Mouse (Mus musculus): Measurements from ENCODE around the gene Cpsf4. TPM values are rescaled to one million over a fixed set of nuclear protein-coding genes. Genes with fewer than 3 reads are reported as not detected.
"Not testable (repeated sequence)": the region's sequence is repeated elsewhere in the genome, so short reads cannot be mapped to it uniquely, and the experiment has no call there.

The Cpsf4 gene
- total RNA-seq, 1 experiment from 2014 or later: 24.9 TPM

GRCm38 (mm10) chr5:145214679-145215078 is 47.7 kb downstream of the Cpsf4 start:
- no peak for ATAC-seq (replicated peaks; ENCODE audit: insufficient number of reproducible peaks, low FRiP score, low TSS enrichment, poor library complexity, severe bottlenecking)

DNA sequence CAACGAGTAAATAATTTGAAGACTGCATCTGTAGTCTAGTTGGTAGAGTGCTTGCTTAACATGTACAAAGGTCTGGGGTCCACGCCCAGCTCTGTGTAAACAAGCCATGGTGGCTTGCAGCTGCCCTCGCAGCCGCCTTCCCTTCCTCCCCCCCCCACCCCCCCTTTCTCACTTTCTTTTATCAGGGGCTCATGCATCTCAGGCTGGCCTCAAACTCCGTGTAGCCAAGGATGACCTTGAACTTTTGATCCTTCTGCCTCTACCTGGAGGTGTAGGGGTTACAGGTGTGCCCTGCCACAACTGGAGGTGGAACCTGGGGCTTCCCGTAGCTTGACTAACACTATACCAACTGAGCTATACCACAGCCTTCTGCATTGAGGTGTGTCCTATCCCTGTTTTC is 50.7 kb downstream of the Cpsf4 start:
- no peak for ATAC-seq (replicated peaks; ENCODE audit: insufficient number of reproducible peaks, low FRiP score, low TSS enrichment, poor library complexity, severe bottlenecking)

- no peak for ATAC-seq (replicated peaks; ENCODE audit: insufficient number of reproducible peaks, low FRiP score, low TSS enrichment, poor library complexity, severe bottlenecking)
Observed at GRCm38 (mm10) chr5:145218206-145218605, 51.2 kb downstream of the Cpsf4 start.

- ATAC-seq (replicated peaks; ENCODE audit: insufficient number of reproducible peaks, low FRiP score, low TSS enrichment, poor library complexity, severe bottlenecking): no peak
Observed at GRCm38 (mm10) chr5:145218671-145219070, 51.7 kb downstream of the Cpsf4 start.

DNA sequence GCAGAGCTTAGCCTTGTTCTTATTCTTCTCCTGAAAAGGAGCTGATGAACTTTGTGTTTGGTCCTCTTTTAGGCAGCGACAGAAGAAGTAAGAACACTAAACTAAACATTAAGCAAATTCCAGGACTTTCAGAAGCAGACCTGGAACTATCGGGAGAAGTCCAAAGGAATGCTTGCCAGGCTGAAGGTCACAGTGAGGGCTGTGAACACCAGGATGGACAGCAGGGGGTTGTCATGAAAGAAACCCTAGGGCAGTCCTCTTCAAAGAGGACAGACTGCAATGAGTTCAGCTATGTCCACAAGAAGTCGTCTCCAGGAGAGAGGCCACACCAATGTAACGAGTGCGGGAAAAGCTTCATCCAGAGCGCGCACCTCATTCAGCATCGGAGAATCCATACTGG is 53.0 kb downstream of the Cpsf4 start:
- ATAC-seq (replicated peaks; ENCODE audit: insufficient number of reproducible peaks, low FRiP score, low TSS enrichment, poor library complexity, severe bottlenecking): no peak

DNA sequence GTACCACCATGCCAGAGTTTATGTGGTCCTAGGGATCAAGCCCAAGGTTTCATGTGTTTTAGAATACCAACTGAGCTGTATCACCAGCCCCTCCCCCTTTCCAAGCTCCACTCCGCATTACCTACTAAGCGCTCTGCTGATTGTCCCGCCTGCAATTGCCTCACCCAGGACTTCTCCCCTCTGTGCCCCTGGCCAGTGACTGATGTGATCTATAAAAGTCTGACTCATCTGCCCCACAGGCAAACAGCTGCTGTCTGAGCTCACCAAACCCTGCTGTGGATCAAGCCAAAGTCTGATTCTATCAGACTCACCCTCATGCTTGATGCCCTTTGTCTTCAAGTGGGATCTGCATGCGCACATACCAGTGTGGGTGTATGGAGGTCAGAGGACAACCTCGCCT is 55.8 kb downstream of the Cpsf4 start:
- ATAC-seq (replicated peaks; ENCODE audit: insufficient number of reproducible peaks, low FRiP score, low TSS enrichment, poor library complexity, severe bottlenecking): no peak

DNA sequence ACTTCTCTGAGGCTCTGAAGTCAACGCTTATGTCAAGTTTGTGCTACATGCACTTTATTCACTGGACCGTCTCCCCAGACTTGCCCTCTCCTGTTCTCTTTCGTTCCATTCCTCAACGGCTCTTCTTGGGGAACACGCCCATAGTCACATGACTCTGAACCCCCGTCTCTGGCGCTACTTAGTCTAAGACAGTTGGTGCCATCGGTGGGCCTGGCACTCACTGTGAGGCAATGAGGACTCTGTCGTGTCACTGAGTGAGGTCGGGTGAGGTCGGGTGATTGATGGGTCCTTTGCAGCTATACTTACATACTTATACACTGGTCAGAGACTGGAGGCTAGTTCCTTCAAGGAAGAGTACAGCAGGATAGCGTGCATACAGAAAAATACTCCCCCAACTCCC is 56.4 kb downstream of the Cpsf4 start:
- ATAC-seq (replicated peaks; ENCODE audit: insufficient number of reproducible peaks, low FRiP score, low TSS enrichment, poor library complexity, severe bottlenecking): no peak

- ATAC-seq (replicated peaks; ENCODE audit: insufficient number of reproducible peaks, low FRiP score, low TSS enrichment, poor library complexity, severe bottlenecking): no peak
Observed at GRCm38 (mm10) chr5:145226453-145226852, 59.4 kb downstream of the Cpsf4 start.

DNA sequence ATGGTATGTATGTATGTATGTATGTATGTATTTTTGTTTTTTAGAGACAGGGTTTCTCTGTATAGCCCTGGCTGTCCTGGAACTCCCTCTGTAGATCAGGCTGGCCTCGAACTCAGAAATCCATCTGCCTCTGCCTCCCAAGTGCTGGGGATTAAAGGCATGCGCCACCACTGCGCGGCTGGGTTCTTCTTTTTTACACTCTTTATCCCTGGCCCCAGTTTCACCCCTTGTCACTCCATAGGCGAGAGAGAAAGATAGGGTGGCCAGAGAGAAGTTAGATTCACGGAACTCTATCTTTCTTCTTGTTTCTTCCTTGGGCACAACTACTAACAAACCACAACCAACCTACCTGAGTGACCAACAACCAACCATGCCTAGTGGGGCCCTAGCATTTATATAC is 62.3 kb downstream of the Cpsf4 start:
- ATAC-seq (replicated peaks; ENCODE audit: insufficient number of reproducible peaks, low FRiP score, low TSS enrichment, poor library complexity, severe bottlenecking): not testable (repeated sequence)

DNA sequence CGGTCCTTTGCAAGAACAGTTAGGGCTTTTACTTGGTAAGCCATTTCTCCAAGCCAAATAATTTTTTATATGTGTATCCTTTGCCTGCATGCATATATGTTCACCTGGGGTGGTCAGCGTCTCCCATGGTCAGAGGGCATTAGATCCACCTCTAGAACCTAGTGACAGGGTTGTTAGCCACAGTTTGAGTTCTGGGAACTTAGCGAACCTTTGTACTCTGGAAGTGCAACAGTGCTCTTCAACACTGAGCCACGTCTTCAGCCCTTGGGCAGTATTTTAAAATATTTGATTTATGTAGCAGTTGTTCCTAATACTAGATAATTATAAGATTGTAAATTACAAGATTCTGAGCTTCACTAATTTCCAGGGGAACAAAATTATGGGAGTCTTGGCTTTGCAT is 63.6 kb downstream of the Cpsf4 start:
- ATAC-seq (replicated peaks; ENCODE audit: insufficient number of reproducible peaks, low FRiP score, low TSS enrichment, poor library complexity, severe bottlenecking): no peak

DNA sequence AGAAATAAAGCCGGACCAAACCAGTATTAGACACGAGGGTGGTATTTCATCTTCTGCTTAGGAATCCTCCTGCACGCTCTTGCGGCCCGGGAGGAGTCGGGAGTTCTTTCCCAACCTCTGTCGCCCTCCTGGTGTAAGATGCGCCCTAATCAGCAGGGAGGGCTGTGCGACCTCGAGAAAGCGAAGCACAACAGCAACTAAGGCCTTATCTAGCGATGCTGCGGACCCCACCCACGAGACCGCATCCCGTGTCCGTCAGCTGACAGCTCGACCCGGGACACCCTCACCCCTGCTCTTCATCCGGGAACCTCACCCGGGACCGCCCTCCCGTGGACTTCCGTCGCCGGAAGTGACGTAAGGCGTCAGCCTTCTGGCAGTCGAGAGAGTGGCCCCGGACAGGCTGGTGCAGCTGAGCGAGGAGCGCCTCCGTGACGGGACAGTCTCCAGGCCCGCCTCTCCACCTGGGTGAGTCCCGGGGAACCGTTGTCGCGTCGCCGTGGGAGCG is 64.4 kb downstream of the Cpsf4 start, which contains the start of gene Zfp655:
Gene Zfp655 (plus strand): TSS at position 349 of the 505 bp plus-strand sequence.
- ATAC-seq (replicated peaks; ENCODE audit: insufficient number of reproducible peaks, low FRiP score, low TSS enrichment, poor library complexity, severe bottlenecking): peak; percentile 96

Other genes with a start within 250 kb of the Cpsf4 start
- gene Smurf1, start 201.4 kb upstream of the Cpsf4 start, total RNA-seq (2017): 11.8 to 23.2 TPM (median 17.6 TPM) in 3 replicates
- not detected in 3 replicates for gene Gm4871, start 134.5 kb upstream of the Cpsf4 start, total RNA-seq (2017)
- gene 1700018F24Rik, start 124.2 kb upstream of the Cpsf4 start, total RNA-seq (2017): not detected in 3 replicates
- 79.3 to 85.9 TPM (median 81.0 TPM) in 3 replicates for gene Arpc1a, start 83.4 kb upstream of the Cpsf4 start, total RNA-seq (2017)
- not detected in 3 replicates for gene Kpna7, start 83.2 kb upstream of the Cpsf4 start, total RNA-seq (2017)
- gene Arpc1b, start 53.0 kb upstream of the Cpsf4 start, total RNA-seq (2017): 406 to 524 TPM (median 463 TPM) in 3 replicates
- 93.1 to 106 TPM (median 95.5 TPM) in 3 replicates for gene Pdap1, start 27.0 kb upstream of the Cpsf4 start, total RNA-seq (2017)
- 212 to 285 TPM (median 240 TPM) in 3 replicates for gene Bud31, start 26.9 kb upstream of the Cpsf4 start, total RNA-seq (2017)
- 14.4 to 20.3 TPM (median 16.1 TPM) in 3 replicates for gene Ptcd1, start 105 bp upstream of the Cpsf4 start, total RNA-seq (2017)
- 94.3 to 131 TPM (median 97.4 TPM) in 3 replicates for gene Atp5j2, start 24.8 kb downstream of the Cpsf4 start, total RNA-seq (2017)
- gene Zkscan14, start 34.7 kb downstream of the Cpsf4 start, total RNA-seq (2017): 44.2 to 69.7 TPM (median 65.2 TPM) in 3 replicates
- gene Zkscan5, start 37.3 kb downstream of the Cpsf4 start, total RNA-seq (2017): 6.5 to 10.6 TPM (median 9.0 TPM) in 3 replicates
- 54.6 to 56.2 TPM (median 55.3 TPM) in 3 replicates for gene Zfp655, start 64.5 kb downstream of the Cpsf4 start, total RNA-seq (2017)
- gene Zscan25, start 113.3 kb downstream of the Cpsf4 start, total RNA-seq (2017): 10.4 to 12.5 TPM (median 10.6 TPM) in 3 replicates
- gene Cyp3a57, start 178.1 kb downstream of the Cpsf4 start, total RNA-seq (2017): not detected in 3 replicates